Mouse (Mus musculus): ENCODE measurements around the gene Kcnd2.

Gene Kcnd2

DNA sequence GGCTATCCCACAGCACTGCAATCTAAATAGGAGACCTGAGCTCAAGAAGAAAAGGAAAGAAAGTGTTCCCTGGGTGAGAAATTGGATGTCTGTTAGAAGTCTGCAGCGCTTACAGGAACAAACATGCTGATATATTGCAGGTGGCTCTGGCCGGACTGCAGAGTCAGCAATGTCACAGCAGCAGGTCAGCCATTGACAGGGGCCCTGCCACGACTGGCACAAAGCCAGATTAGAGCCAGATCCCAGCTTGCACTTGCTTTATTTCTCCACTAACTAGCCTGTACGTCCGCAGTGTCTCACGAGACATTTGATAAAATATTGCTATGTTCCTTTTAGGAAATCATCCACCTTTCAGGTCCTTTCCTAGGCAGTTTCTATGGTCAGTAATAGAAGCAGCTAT is 468.9 kb downstream of the Kcnd2 start:
- DNase-seq (ENCODE audit: low spot score in 2 of 2) = no peak

DNA sequence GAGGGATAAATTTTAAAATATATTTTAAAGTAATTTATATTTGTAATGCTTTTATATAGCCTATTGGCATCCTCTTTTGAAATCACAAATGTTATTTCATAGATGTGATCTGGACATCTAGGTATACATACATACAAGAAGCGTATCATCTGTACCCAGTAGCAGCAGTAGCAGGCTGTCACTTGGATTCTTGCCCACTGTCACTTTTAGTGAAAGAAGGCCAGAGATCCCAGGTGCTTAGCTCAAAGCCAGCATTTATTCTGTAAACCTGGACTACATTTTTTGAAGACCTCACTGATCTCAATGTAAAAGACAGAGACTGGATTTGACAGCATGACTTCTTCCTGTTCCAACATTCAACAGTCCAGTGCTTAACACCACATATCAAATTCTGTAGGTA is 471.1 kb downstream of the Kcnd2 start:
- DNase-seq (ENCODE audit: low spot score in 2 of 2) = no peak

DNA sequence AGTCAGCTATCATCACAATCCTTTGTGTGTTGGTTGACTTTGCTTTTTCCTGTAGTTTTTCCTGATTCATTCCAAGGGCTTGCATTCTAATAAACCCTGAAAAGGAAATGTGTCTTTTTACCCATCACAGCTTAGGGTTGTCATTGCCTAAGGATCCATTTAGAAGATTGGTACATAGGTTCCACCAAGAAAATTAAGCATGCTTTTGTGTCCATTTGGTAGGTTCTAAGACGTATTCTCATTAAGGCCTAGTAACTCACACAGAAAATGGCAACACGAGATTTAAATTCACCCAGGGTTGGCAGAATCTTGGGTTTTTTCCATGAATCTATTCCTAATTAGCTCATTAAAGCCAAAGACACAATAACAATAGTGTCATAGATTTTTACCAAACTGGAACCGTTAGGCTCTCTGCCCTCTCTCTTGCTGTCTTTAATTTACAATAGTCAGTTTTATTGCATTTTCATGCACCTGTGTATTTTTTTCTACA is 477.6 kb downstream of the Kcnd2 start:
- no peak for DNase-seq (ENCODE audit: low spot score in 2 of 2)

DNA sequence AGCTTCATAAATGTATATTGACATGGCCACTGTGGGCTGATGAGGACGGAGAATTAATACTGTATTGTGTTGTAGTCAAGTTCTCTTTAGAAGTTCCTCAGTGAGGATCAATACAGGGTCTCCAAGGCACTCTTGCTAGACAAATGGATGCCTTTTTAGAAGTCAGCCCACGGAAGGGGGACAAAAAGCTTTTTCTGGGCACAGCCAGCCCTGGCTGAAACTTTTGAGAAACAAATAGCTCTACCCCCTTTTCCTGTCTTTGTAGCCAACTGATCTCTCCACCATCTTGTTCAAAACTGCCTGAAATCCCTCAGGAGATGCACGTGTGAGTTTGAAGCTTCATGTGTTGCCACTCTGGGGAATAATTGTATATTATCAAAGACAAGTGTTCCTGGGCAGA is 482.3 kb downstream of the Kcnd2 start:
- DNase-seq (ENCODE audit: low spot score in 2 of 2) = no peak

DNA sequence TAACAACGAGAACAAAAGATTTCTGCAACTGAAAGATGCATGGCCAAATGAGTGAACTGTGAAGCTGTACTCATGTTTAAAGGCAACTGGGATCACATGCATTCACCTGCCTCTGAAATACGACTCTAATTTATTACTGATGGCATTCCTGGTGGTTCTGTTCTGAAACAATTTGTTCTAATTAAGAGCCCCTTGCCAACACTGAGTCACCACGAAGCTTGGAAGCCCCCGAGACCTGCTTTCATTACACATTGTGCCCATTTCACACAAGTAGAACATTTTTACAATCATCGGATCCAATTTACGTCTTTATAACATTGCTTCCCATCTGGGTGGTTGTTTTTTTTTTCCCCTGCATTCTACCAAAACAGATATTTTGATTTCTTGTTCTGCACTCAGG is 485.8 kb downstream of the Kcnd2 start:
- DNase-seq (ENCODE audit: low spot score in 2 of 2) = no peak

DNA sequence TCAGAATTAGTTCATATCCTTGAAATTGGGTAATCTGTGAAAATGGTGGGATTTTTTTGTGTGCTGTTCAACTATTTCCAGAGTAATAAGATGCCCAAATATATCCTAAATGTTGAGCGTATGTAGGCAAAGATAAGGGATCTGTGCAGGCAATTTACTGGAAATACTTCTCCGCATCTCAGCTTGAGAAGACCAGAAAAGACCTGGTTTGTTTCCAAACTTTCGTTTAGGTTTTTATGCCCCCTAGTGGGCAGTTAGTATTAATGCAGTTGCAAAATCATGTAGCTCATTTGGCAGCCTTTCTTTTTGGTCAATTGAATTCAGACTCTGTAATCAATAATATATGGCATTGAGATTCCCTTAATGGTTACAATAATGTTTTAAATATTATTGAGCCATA is 493.9 kb downstream of the Kcnd2 start:
- no peak for DNase-seq (ENCODE audit: low spot score in 2 of 2)

DNA sequence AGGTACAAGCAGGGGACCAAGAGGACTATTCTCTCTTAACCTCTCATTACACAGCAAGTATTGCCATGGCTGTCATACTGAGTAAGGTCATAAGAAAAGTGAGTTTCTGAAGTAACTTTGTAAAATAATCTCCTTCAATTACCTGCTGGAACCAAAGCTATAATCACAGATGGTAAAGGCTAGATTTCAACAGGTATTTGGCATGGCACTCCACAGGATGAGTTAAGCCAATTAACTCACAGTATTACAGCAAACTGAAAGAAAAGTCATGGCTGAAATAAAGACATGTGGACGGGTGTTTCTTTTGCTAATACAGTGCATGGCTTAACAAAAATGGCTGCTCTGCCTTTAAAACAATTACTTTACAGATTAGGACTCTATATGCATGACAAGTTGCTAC is 503.8 kb downstream of the Kcnd2 start:
- DNase-seq (ENCODE audit: low spot score in 2 of 2) = no peak

DNA sequence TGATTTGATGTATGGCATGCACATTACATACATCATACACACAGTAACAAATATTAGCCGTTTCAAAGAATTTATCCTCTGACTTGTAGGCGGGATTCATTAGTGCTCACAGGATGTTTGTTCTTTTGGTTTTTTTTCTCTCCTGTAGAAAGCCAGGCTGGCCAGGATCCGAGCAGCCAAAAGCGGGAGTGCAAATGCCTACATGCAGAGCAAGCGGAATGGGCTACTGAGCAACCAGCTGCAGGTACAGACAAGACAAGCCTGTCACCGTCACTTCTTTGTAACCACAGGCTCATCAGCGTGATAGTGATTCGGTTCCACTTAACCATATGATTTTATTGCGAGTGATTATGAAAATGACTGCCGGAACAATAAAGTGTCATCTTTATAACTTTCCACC is 506.9 kb downstream of the Kcnd2 start:
- DNase-seq (ENCODE audit: low spot score in 2 of 2) = no peak

DNA sequence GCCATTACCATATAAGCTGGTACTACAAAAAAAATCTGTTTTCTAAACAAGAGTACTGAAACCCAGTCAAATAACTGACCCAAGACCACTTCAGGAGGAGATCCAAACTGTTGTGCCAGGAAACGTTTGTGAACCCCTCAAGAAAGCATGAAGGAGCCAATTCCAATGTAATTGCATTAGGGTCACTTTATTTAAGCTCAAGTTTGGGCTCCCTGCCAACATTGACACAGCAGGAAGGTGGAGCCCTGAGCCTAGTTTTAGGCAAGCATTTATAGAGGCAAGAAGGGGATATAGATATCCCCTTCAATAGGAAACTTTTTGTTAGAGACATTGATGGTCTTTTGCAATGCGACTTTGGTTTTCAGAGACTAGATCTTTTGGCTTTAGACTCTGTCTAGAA is 525.3 kb downstream of the Kcnd2 start:
- no peak for DNase-seq (ENCODE audit: low spot score in 2 of 2)

DNA sequence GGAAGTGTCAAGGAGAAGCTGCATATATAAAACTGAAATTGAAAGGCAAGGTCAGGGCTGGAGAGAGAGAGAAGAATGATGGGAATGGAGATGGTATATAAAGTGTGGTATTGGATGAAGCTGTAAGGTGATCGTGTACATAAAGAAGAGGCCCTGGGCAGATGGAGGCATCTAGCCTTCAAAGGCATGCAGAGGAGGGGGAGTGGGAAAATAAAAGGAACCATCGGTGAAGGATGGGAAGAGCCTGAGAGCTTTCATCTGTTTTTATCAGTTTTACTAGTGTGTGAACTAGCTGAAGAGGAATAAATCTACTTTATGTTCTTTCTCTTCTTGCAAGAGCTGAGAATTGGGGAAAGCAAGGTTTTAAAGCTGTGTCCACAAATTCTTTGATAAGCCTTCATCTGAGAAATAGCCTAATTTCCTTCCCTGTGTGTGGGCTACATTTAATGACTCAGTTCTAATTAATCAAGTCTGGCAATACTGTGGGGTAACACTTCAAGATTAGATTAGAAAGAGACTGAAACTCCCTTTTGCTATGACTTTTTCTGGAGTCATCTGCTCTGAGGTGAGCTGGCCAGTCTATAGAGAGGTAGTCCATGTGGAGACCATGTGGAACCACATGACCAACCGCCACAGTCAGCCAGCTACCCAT is 529.4 kb downstream of the Kcnd2 start:
- no peak for DNase-seq (ENCODE audit: low spot score in 2 of 2)

DNA sequence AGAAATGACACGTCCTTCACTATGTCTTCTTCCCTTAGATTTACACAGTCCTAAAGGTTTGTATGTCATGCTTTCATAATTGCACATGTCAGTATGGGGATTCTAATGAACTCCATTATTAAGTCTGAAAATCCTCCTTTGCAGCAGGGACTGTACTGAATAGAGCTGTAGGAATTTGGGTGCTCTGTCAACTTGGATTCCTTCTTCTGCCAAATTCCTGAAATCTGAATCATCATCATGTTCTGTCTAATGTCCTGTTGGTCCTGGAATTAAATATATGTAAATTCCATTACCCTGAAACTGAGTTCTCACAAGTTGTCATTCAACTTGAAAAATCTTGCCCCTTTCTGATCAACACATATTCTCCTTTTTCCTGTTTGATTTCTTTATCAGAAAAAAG is 532.2 kb downstream of the Kcnd2 start:
- DNase-seq (ENCODE audit: low spot score in 2 of 2) = no peak

DNA sequence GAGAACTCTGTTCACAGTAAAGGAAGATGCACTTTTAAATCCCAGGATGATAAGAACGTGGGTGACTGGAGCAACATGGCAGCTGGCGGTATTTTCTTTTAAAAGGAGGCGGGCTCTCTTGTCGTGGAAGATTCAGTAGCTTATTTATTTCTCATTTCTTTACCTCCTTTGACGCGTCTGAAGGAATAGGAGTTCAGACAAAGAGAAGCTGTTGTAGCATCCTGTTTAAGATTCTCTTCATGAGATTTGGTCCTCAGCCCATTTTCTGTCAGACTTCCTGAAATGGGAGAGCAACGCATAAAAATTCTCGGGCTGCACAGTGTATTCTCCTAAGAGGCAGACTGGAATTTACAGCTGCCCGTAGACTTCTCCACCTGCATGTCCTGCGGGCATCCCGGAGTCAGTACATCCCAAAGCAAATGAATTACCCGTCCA is 552.5 kb downstream of the Kcnd2 start:
- no peak for DNase-seq (ENCODE audit: low spot score in 2 of 2)

DNA sequence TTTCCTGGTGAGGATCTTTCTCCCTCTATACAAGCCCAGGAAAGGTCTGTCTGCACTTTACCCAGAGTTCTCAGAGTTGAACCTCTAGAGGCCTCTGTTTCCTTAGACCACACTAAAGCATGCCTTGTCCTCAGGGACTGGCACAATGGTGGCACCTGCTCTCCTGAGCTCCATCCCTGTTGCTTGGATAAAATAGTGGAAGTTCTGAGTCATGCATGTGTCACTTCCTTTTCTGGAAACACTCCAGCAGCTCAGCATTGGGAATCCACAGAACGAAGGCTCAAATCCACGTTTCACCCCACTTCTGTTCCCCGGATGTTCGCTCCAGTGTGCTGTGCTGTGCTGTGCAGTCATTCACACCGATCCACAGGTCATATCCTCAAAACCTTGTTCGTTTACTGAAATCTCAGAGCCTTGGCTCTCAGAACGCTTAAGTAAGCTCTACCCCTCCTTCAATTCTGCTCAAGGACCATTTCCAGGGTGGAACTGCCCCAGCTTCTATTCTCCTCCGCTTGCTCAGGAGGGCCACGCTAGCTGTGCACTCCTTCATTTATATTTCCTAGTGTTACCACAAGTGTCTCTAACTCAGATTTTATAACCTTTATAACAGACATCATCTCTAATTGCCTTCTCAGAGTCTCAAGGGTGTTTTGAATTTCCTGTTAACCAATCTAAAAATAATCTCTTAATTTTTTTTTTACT is 553.6 kb downstream of the Kcnd2 start:
- DNase-seq (ENCODE audit: low spot score in 2 of 2) = no peak

DNA sequence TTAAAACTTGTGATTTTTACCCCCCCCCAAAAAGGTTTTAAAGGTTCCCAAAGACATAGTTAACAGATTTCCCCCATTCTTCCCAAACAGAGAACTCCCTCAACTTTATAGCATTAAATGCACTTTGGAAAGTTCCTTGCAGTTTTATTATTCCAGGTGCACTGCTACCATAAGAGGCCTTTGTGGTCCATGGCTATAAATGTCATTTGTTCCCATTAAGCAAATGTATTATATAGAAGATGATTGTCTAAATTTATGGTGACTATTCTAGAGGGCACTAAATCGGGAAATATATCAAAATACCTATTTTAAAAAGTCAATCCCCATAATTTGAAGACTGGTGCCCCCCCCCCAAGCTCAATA is 554.1 kb downstream of the Kcnd2 start:
- DNase-seq (ENCODE audit: low spot score in 2 of 2) = no peak

DNA sequence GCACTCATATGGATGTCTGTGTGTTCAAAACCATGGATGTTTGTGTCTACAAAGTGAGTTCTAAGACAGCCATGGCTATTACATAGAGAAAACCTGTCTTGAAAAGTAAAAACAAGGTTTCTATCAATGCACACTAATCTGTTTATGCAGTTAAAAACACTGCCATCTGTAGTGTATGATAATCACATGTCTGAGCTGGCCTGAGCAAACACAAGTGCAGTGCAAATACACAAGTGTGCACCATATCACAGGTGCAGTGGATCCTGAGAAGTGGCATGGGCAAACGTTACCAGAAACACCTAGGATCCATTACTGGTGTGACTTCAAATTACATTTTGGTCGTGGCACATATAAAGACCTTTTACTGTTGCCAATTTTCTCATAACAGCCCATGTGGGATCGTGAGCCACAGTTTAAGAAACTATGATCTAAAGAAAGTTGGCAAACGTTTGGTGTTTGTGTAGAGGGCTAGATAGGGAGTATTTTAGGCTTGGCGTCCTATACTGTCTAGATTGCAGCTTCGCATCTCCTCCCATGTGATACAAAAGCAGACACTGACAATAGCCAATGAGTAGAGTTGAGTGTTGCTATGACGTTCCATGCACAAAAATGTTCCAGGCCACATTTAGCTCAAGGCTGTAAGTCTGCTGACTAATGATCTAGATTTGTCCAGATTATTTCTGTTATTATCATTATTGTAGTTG is 559.1 kb downstream of the Kcnd2 start:
- DNase-seq (ENCODE audit: low spot score in 2 of 2) = no peak
